Mouse (Mus musculus): ENCODE data around the gene Smyd1.
"Not testable (repeated sequence)": the region's sequence is repeated elsewhere in the genome, so short reads cannot be mapped to it uniquely, and the experiment has no call there.

Smyd1 gene

GRCm38 (mm10) chr6:71321826-71322283 lies at the start of gene Smyd1:
Gene Smyd1, minus strand, starts transcription at chr6:71322233.
- no peak for DNase-seq (ENCODE audit: low spot score)

DNA sequence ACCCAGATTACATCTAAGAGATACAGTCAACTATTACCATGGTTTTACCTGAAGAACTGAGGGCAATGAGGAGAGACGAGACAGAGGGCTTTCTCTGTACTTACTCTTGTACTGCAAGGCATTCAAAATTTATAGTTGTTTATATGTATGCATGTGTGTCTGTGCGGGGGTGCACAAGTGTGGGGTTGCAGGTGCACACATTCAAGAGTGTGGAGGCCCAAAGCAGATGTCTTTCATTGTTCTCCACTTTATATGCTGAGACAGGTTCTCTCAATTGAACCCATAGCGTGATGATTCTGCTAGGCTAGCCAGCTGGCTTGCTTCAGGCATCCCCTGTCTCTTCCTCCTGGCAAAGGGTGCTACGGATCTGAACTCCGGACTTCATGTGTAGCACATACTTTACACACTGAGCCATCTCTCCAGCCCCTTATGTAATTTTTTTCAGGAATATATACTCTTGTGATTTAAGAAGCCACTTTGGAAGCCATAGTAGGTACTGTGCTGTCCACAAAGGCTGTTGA lies 49.1 kb upstream of the Smyd1 start:
- DNase-seq (ENCODE audit: low spot score) = no peak

DNA sequence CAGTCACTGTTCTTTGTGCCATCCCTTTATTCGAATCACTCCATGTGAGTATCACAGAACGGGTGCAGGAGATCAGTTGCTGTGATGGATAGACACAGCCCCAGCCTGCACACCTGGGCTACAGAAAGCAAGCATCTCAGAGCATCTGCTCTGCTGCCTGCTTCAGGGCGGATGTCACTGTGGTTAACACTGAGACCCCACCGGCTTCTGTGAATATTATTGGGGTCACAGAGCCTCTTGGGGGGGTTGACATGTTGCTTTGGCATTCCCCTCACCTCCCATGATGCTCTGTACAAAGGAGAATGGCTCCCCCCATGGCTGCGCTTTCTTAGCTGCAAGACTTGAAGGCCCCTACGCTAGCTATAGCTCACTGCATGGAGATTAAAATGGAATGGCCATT lies 47.4 kb upstream of the Smyd1 start:
- no peak for DNase-seq (ENCODE audit: low spot score)

- DNase-seq (ENCODE audit: low spot score) = no peak
Measured at GRCm38 (mm10) chr6:71363995-71364394, 42.0 kb upstream of the Smyd1 start.

DNA sequence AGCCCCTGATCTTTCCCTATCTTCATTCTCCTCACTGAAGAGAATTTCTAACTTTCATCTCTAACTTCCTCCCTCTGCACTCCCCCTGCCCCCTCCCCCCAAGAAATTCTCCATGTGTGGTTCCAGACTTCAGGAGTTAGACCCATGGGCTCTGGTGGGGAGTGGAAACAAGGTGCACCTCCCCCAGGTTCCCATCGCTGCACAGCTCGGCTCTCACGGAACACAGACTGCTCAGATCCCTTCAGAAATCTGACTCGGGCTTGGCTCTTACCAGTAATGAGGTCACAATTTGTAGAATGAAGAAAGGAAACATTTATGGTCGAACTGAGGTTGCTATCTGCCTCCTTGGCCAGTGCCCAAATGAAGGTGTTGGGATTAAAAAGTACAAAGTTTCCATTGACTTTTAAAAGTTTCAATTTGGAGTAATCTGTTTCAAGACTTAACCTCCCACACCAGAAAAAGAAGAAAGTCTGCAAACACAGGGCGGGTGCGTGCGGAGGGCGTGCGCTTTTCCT lies 39.2 kb upstream of the Smyd1 start:
- DNase-seq (ENCODE audit: low spot score) = no peak

DNA sequence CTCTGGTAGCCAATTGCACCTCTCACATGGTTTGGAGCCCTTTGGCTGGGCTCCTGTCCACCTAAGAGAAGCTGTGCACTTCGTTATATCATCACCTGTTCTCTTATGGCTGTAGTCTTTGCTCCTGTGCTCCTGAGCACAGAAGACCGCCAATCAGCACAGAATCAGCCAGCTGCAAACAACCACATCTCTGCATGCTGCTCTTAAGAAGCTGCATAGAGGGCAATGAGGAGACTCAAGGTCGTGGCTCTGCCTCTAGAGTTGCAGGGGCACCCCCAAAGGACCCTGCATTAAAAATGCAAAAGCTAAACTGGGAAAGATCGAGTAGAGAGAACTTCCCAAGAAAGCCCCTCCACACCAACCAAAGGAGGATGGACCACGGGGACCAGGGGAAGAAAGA lies 38.7 kb upstream of the Smyd1 start:
- DNase-seq (ENCODE audit: low spot score) = no peak

- no peak for DNase-seq (ENCODE audit: low spot score)
Measured at GRCm38 (mm10) chr6:71360221-71360620, 38.2 kb upstream of the Smyd1 start.

- DNase-seq (ENCODE audit: low spot score) = no peak
Measured at GRCm38 (mm10) chr6:71357493-71357892, 35.5 kb upstream of the Smyd1 start.

GRCm38 (mm10) chr6:71353722-71354121 lies 31.7 kb upstream of the Smyd1 start:
- DNase-seq (ENCODE audit: low spot score) = no peak

- no peak for DNase-seq (ENCODE audit: low spot score)
Measured at GRCm38 (mm10) chr6:71352866-71353427, 30.9 kb upstream of the Smyd1 start.

DNA sequence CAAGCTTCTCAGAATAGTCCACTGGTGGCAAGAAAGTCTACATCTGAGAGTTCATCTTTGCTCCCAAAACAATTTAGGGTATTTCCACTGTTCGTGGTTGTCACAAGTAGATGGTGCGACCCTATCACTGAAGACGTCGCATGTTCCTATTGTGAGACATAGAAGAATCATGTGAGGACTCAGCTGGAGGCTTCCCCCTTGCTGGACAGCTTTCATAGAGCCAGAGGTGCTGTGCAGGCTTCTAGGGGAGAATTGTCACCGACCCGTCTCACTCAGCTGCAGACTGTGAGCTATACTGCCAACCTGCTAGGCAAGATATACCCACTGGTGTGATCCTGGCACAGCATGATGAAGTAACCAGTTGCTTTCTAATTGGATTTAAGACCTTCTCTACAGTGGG lies 30.2 kb upstream of the Smyd1 start:
- no peak for DNase-seq (ENCODE audit: low spot score)

DNA sequence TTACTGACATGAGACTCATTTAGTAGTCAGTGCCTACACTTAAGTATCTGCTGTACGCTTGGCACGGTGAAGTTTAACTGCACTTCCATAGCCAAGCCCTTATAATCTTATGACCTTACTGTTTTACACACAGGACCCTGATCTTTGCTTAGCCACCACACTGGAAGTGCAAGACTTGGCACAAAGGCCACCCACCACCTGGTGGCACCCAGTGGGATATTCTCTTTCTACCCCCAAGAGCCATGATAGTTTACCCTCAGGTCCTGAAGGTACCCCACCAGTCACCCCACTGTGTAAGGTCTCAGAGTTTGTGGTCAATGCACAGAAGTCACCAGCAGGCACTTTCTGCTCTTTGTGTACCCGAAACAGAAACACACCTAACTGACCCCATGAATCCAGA lies 29.2 kb upstream of the Smyd1 start:
- DNase-seq (ENCODE audit: low spot score) = no peak

DNA sequence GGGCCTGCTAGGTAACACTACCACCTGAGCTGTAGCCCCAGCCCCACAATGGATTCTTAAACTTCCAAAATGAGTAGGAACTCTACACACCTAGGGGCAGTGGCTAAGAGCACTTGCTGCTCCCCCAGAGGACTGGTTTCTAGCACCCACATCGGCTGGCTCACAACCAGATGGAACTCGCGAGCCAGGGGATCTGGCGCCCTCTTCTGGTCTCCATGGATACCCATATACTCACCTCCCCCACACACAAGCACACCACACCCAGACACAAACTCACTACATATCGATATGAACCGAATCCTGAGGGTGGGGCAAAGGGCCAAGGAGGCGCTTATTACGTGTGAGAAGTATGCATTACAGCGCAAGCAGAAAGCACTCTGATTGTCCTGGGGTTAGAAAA lies 26.0 kb upstream of the Smyd1 start:
- DNase-seq (ENCODE audit: low spot score) = no peak

DNA sequence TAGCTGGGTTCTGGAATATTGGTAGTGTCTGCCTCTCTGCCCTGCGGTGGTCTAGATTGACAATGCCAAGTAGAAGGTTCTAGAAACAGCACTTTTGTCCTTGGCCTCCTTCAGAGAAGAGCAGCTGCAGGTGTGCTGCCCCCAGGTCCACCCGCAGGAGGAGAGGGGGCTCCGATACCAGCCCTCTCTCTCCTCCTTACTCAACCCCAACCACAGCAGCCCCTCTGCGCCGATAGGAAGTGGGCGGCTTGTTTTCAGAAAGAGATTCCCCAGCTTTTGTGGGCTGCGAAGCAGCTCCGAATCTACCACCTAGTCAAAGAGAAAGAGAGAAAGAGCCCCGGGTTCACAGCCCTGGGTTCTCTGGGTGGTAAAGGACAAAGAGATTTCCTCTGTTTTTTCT lies 19.1 kb upstream of the Smyd1 start:
- no peak for DNase-seq (ENCODE audit: low spot score)

- DNase-seq (ENCODE audit: low spot score) = no peak
Measured at GRCm38 (mm10) chr6:71339351-71339750, 17.3 kb upstream of the Smyd1 start.

DNA sequence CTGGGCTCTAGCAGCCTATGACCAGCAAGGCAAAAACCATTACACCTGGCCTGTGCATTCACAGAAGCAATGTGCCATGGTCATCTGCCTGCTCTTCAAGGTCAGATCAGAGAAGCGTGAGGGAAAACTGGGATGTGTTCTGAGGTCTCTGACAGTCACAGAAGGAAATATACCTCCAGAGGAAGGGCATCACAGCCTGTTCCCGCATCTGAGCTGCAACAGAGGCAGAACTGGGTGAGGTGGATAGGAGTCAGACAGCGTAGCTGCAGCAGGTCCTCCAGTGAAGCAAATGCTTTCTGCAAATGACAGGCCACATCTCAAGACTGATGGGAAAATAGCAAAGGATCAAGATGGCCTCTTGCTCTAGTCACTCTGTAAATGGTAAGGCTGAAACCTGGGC lies 16.9 kb upstream of the Smyd1 start:
- no peak for DNase-seq (ENCODE audit: low spot score)

DNA sequence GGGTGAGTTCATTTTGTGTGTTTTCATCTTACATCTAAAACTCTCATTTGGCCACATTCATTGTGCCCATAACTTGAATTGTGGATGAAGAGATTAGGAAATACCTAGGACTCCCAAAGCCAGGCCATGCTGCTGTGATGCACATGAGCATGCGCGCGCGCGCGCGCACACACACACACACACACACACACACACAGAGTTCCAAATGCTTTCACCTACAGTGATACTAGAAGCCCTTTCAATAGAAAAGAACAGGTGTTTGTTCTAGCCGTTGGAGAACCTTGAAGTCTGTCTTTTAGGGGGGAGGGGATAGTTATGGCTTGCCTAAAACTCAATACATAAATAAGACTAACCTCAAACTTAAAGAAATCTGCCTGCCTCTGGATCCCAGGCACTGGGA lies 15.6 kb upstream of the Smyd1 start:
- DNase-seq (ENCODE audit: low spot score) = no peak

DNA sequence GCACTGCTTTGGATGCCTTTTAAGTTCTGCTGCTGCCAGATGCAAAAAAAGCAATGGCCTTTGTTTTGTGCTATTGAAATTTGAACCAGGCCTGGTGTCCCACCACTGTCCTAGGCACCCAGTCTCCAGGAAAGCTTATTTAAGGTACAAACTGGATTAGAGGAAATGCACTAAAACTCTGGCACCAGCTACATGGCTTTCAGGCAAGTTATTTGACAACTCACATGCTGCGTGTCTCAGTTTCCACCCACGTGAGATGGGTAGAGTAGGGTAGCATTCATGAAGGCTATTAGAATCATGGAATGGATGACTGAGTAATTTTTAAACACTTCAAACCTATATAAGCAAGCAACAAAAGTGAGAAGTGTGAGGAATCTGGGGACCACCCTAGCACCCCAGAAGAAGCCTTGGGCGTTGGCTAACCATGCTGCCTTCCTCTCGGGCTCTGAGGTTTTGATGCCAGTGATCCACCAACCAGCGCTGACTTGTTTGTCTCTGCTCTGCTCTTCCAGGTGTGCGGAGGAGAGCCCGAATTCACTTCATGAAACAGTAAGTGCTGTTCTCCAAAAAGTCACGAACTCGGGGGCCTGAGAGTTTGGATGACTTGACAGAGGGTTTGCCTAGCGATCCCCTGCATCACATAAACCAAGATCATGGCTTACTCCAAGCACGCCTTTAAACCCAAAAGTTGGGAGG lies 11.7 kb upstream of the Smyd1 start:
- no peak for DNase-seq (ENCODE audit: low spot score)

DNA sequence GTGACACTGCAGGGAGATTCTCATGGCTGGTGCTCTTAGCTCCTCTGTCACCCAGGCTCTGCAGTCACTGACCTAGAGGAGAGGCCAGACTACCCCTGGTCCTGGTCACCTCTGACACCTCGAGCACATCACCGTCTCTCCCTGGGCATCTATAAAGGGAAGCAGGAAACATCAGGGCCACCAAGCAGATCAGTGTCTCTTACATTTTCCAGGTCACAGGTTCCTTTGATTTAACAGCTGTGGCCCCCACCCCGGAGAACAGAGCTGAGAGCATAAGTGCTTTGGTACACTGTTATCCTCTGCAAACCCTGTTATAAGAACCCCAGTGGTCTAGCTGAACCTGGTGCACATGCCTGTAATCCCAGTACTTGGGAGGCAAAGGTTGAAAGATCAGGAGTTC lies 11.0 kb upstream of the Smyd1 start:
- DNase-seq (ENCODE audit: low spot score) = no peak

DNA sequence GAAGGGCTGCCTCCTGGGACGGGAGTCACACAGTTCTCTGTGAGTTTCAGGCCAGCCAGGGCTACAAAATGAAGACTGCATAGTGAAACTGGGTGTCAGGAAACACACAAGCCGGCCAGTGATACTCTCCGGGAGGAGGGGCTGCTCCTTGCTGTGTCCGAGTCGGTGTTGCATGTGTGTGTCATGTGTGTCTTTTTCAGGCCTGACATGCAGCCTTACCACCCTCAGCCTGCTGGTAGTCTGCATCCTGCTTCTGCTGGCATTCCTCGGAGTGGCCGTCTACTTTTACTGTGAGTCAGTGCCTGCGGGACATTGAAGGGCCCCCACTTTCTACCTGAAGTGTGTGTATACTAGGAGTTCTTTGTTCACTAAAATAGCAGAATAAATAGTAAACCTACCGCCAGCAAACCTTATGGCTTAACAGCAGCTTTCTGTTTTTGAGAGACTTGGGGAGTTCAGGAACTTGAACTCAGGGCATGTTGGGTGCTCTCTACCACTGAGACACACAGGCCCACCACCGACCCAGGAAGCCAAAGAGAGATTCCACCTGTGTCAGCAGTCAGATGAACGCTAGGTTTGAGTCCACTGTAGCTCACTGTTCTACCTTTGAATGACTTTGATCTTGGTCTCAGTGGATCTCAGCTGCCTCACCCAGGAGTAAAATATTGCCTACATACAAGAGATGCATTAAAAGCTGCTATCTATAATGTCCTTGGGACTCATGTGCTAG lies 10.4 kb upstream of the Smyd1 start:
- no peak for DNase-seq (ENCODE audit: low spot score)

DNA sequence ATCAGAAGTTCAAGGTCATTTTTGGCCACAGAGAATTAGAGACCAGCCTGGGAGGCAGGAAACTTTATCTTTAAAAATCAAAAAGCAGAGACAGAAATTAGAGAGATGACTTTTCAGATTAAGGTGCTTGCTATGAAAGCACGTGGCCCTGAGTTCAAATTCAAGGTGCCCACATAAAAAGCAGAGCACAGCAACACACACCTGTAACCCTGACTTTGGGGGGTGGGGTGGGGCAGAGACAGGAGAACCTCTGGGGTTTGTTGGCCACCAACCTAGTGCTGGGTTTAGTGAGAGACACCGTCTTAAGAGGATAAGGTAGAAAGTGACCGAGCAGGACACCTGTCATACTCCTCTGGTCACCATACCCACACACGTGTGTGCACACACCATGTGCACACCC lies 9.5 kb upstream of the Smyd1 start:
- not testable (repeated sequence) for DNase-seq (ENCODE audit: low spot score)

DNA sequence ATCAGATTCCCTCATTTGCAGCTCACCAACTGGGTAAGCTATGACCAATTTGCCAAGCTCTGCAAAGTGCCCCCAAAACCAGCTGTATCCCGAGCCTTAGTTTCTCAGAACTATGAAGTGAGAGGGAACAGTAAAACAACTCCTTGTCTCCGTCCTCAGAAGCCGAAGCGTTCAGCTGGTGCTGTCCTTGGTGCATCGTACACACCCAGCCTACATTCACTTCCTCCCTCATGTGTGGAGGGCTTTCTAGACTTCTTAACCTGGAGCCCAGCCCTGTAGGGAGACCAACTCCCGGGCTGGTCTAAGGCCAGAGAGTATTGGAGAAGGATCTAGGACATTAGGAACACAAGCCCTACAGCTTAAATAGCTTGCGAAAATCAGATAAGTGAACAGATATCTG lies 8.5 kb upstream of the Smyd1 start:
- DNase-seq (ENCODE audit: low spot score) = no peak

DNA sequence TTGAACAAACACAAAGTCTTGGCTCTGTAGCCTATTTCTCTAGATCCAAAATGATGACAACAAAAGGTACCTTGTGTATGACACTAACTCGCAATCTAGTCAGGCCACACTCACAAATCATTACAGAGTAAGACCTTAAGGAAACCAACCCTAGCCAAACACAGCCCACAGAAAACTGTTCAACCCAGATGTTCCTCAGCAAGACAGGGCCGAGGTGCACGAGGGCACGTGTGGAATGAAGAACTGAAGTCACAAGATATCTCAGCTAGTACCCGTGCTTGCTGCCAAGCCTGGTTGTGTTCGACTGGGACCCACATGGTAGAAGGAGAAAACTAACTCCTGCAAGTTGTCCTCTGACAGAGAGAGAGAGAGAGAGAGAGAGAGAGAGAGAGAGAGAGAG lies 7.8 kb upstream of the Smyd1 start:
- no peak for DNase-seq (ENCODE audit: low spot score)

Data from ovary, postnatal 36 days (tissue).